ENCODE assay signal across 8 mouse cellular contexts in genomic region chr3:127552973-127553719, GRCm38 (mm10). TPM values are rescaled to one million over a fixed set of nuclear protein-coding genes. Genes with fewer than 3 reads are reported as not detected.
DNase-seq lines count a peak whose midpoint lies in the region; ATAC-seq and TF ChIP-seq lines count a peak whose summit lies in the region.

Larp7 (minus strand) TSS chr3:127553349.
Zgrf1 (plus strand) TSS chr3:127553489.

- H3K4me1 ChIP-seq in ES-E14 (ENCODE audit: control insufficient read depth in 2 of 2, insufficient read depth in 2 of 2, low read length in 2 of 2, poor library complexity in 1 of 2): peaks cover 2 to 10% of the 10 kb centered on the region in 2 experiments; a peak in 1 of 4 replicates
- peaks cover 23% of the 10 kb centered on the region for H3K4me1 ChIP-seq in forebrain, embryonic 15.5 days
- peaks cover 2% of the 10 kb centered on the region; the same call in 1 of the 2 replicates for H3K4me1 ChIP-seq in lung, adult 2 months (ENCODE audit: control insufficient read depth, insufficient read depth, low read length)

- peak within 1 kb of the TSS; percentile 98 for H3K27ac ChIP-seq in ES-E14 (ENCODE audit: insufficient read depth, low read depth, low read length, poor library complexity, severe bottlenecking)
- H3K27ac ChIP-seq in forebrain, embryonic 15.5 days (replicated peaks): peak within 1 kb of the TSS; percentile 96

- H3K9ac ChIP-seq in ES-E14 (ENCODE audit: insufficient read depth, low read depth, low read length, poor library complexity, severe bottlenecking): peak within 1 kb of the TSS; percentile 99
- H3K9ac ChIP-seq in forebrain, embryonic 15.5 days (replicated peaks): peak within 1 kb of the TSS; percentile 68

- under 1% methylated on average over 73 of the region's 73 CpGs for WGBS in forebrain, embryonic 15.5 days
- under 1% methylated on average over 73 of the region's 73 CpGs for WGBS in lung, adult 2 months

- no peaks in the 10 kb centered on the region for H3K36me3 ChIP-seq in ES-E14 (ENCODE audit: control insufficient read depth, insufficient read depth, low read length, poor library complexity, severe bottlenecking)
- no peaks in the 10 kb centered on the region for H3K36me3 ChIP-seq in forebrain, embryonic 15.5 days

- peak within 1 kb of the TSS; percentile 95 for H3K4me3 ChIP-seq in ES-E14 (ENCODE audit: insufficient read depth in 1 of 2, low read depth in 1 of 2, low read length in 2 of 2, poor library complexity in 1 of 2, severe bottlenecking in 1 of 2)
- H3K4me3 ChIP-seq in forebrain, embryonic 15.5 days: peak within 1 kb of the TSS; percentile 86
- peak within 1 kb of the TSS; percentile 97 for H3K4me3 ChIP-seq in lung, adult 2 months (replicated peaks; ENCODE audit: extremely low read depth, low read depth, low read length)

- TF ChIP-seq CTCF in lung, adult 2 months (IDR thresholded peaks at IDR 0.05; ENCODE audit: insufficient read depth, low read length): no peak

- DNase-seq in ES-E14 (ENCODE audit: low read depth, low spot score): peak; percentile 95
- peak; percentile 99 for DNase-seq in cerebellum, adult 11-12 months
- DNase-seq in heart, postnatal 25 days (ENCODE audit: low spot score): peak; percentile 98
- peak; percentile 99 for DNase-seq in layer of hippocampus, adult 18-20 months (ENCODE audit: low spot score in 2 of 2)
- peak; percentile 97 for DNase-seq in lung, adult 2 months
- peak; percentile 98 for DNase-seq in thymus, adult 18-20 months

- H3K27me3 ChIP-seq in forebrain, embryonic 15.5 days: no peaks in the 10 kb centered on the region

- in situ Hi-C loops in ES-E14 (cut with MboI; ENCODE audit: low sequenced_read_pairs in 2 of 2, unreplicated experiment in 2 of 2): loop anchor here in 1 of 2 experiments (5.0 kb wide), 1 partner anchor 101 kb away; no protein-coding TSS in a partner anchor

- TF ChIP-seq POLR2A in lung, adult 2 months (IDR thresholded peaks at IDR 0.05; ENCODE audit: borderline replicate concordance, extremely low read depth, low read depth, low read length): peak; percentile 48; the same call in 1 of the 2 replicates

- no peaks in the 10 kb centered on the region for H3K9me3 ChIP-seq in ES-E14 (ENCODE audit: control insufficient read depth, insufficient read depth, low read depth, low read length)
- no peaks in the 10 kb centered on the region for H3K9me3 ChIP-seq in forebrain, embryonic 15.5 days

- peak within 1 kb of the TSS; percentile 75 for H3K4me2 ChIP-seq in forebrain, embryonic 15.5 days (replicated peaks)

- peak; percentile 99 for ATAC-seq in forebrain, embryonic 15.5 days (replicated peaks)
- peak; percentile 96 for ATAC-seq in neutrophil, adult 5-6 weeks (ENCODE audit: extremely low read depth, insufficient number of reproducible peaks, low FRiP score, poor library complexity, severe bottlenecking)

- intact Hi-C loops in heart, postnatal 25 days (cut with DNase I): loop anchor here (5.0 kb wide), 2 partner anchors 231 to 371 kb away; no protein-coding TSS in a partner anchor

TF ChIP-seq in ES-E14, 5 proteins besides CTCF, POLR2A, EP300 and RAD21:
- TF ChIP-seq ZNF384 (IDR thresholded peaks at IDR 0.05; ENCODE audit: low read depth, low read length): no peak
- TF ChIP-seq HCFC1 (IDR thresholded peaks at IDR 0.05; ENCODE audit: borderline replicate concordance, insufficient read depth, low read length): peak; percentile 61; the same call in 1 of the 2 replicates
- TF ChIP-seq ZC3H11A (IDR thresholded peaks at IDR 0.05; ENCODE audit: borderline replicate concordance, low read depth, low read length): no peak

RNA-seq across cellular contexts. Expression of gene Larp7, which starts in this region (rescaled TPM):
- 20.4 and 39.1 TPM in 2 replicates for total RNA-seq in ES-E14 (2012; rRNA removed)
- polyA plus RNA-seq in forebrain, embryonic 15.5 days (2015; fragmentation: Nextera tagmentation; extraction: Ambion mirVana): 33.9 and 37.9 TPM in 2 replicates
- 10 to 100 TPM; 20.5 to 22.7 TPM for total RNA-seq in heart, postnatal 25 days (2021)
- 10 to 100 TPM; 17.6 to 18.5 TPM for total RNA-seq in layer of hippocampus, adult 18-20 months (2021)
- 0.93 and 2.1 TPM in 2 replicates for polyA plus RNA-seq in lung, adult 2 months (2012; rRNA removed)
- 42.8 and 44.2 TPM in 2 replicates for total RNA-seq in neutrophil, adult 5-6 weeks (2017)

RNA-seq across cellular contexts. Expression of gene Zgrf1, which starts in this region (rescaled TPM):
- total RNA-seq in ES-E14 (2012; rRNA removed): 16.2 and 17.0 TPM in 2 replicates
- polyA plus RNA-seq in forebrain, embryonic 15.5 days (2015; fragmentation: Nextera tagmentation; extraction: Ambion mirVana): 5.1 and 6.0 TPM in 2 replicates
- total RNA-seq in heart, postnatal 25 days (2021): under 1 TPM; 0.73 to 0.78 TPM
- total RNA-seq in layer of hippocampus, adult 18-20 months (2021): 1 to 10 TPM; 1.7 to 2.4 TPM
- polyA plus RNA-seq in lung, adult 2 months (2012; rRNA removed): 0.27 and 0.58 TPM in 2 replicates
- 4.5 and 5.4 TPM in 2 replicates for total RNA-seq in neutrophil, adult 5-6 weeks (2017)

Comparison
In these comparisons a context has a peak if more than half of its experiments do, and no peak if none do; other contexts are left out.
1. Peak in every context shown above with its lines: DNase-seq, ATAC-seq, H3K4me3 ChIP-seq and H3K27ac ChIP-seq.
2. RNA of gene Larp7 (polyA plus RNA-seq): 33.9 to 37.9 TPM in forebrain, embryonic 15.5 days; 0.93 to 2.1 TPM in lung, adult 2 months; every median in the first group is over 10 times any median in the second.